Mouse (Mus musculus): ENCODE measurements around the gene Cacnb4.

The Cacnb4 gene

GRCm38 (mm10) chr2:52568131-52568530 lies 108.5 kb downstream of the Cacnb4 start:
- no peak for DNase-seq (ENCODE audit: low read depth)

- no peak for DNase-seq (ENCODE audit: low read depth)
These were observed 109.2 kb downstream of the Cacnb4 start for GRCm38 (mm10) chr2:52567421-52567820.

GRCm38 (mm10) chr2:52563277-52563676 lies 113.4 kb downstream of the Cacnb4 start:
- DNase-seq (ENCODE audit: low read depth): no peak

- no peak for DNase-seq (ENCODE audit: low read depth)
These were observed 114.3 kb downstream of the Cacnb4 start for GRCm38 (mm10) chr2:52562356-52562755.

GRCm38 (mm10) chr2:52561137-52561536 lies 115.5 kb downstream of the Cacnb4 start:
- DNase-seq (ENCODE audit: low read depth): no peak

GRCm38 (mm10) chr2:52560266-52560665 lies 116.4 kb downstream of the Cacnb4 start:
- DNase-seq (ENCODE audit: low read depth): no peak

- DNase-seq (ENCODE audit: low read depth): no peak
These were observed 118.2 kb downstream of the Cacnb4 start for GRCm38 (mm10) chr2:52558411-52558810.

- no peak for DNase-seq (ENCODE audit: low read depth)
These were observed 118.9 kb downstream of the Cacnb4 start for GRCm38 (mm10) chr2:52557503-52558275.

- DNase-seq (ENCODE audit: low read depth): no peak
These were observed 119.7 kb downstream of the Cacnb4 start for GRCm38 (mm10) chr2:52556961-52557326.

GRCm38 (mm10) chr2:52556298-52556960 lies 120.2 kb downstream of the Cacnb4 start:
- DNase-seq (ENCODE audit: low read depth): no peak

GRCm38 (mm10) chr2:52548401-52548800 lies 128.2 kb downstream of the Cacnb4 start:
- DNase-seq (ENCODE audit: low read depth): no peak

GRCm38 (mm10) chr2:52547331-52547730 lies 129.3 kb downstream of the Cacnb4 start:
- no peak for DNase-seq (ENCODE audit: low read depth)

GRCm38 (mm10) chr2:52544527-52544926 lies 132.1 kb downstream of the Cacnb4 start:
- no peak for DNase-seq (ENCODE audit: low read depth)

- no peak for DNase-seq (ENCODE audit: low read depth)
These were observed 135.6 kb downstream of the Cacnb4 start for GRCm38 (mm10) chr2:52541068-52541467.

- DNase-seq (ENCODE audit: low read depth): no peak
These were observed 137.3 kb downstream of the Cacnb4 start for GRCm38 (mm10) chr2:52539318-52539717.

- no peak for DNase-seq (ENCODE audit: low read depth)
These were observed 139.0 kb downstream of the Cacnb4 start for GRCm38 (mm10) chr2:52537645-52538044.

- no peak for DNase-seq (ENCODE audit: low read depth)
These were observed 139.5 kb downstream of the Cacnb4 start for GRCm38 (mm10) chr2:52537155-52537554.

GRCm38 (mm10) chr2:52536511-52536910 lies 140.1 kb downstream of the Cacnb4 start:
- DNase-seq (ENCODE audit: low read depth): no peak

GRCm38 (mm10) chr2:52533696-52534095 lies 142.9 kb downstream of the Cacnb4 start:
- DNase-seq (ENCODE audit: low read depth): no peak

- DNase-seq (ENCODE audit: low read depth): no peak
These were observed 146.1 kb downstream of the Cacnb4 start for GRCm38 (mm10) chr2:52530521-52530920.

- no peak for DNase-seq (ENCODE audit: low read depth)
These were observed 147.4 kb downstream of the Cacnb4 start for GRCm38 (mm10) chr2:52529245-52529644.

- peak; percentile 41 for DNase-seq (ENCODE audit: low read depth)
These were observed 150.6 kb downstream of the Cacnb4 start for GRCm38 (mm10) chr2:52525876-52526592.

All from fibroblast of lung, adult 2 months (primary cell).